Comparison of ENCODE assay signal across 16 mouse cellular contexts in the genomic region with DNA sequence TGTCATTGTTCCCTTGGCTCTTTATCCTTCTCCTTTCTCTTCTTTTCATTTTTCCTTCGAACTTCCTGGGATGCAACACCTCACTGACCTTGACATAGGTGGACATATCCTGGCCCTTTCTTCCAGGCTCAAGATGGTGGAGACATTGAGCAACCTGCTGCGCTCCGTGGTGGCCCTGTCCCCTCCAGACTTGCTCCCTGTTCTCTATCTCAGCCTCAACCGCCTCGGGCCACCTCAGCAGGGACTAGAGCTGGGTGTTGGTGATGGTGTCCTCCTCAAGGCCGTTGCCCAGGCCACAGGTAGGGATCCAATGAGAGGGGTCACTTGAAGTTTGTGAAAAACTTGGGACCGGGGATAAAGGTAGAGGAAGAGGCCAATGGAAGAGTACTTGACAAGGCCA.
"Had no signal": no experiment of that assay in that cellular context is flagged by ENCODE, and none has a peak within 500 bp of the region (broad histone marks: within the 10 kb centered on the region; RNA-seq: fewer than 3 reads in every experiment).

No protein-coding gene starts in this region.

- H3K4me3 ChIP-seq: neural tube, embryonic 13.5 days; neural tube, embryonic 15.5 days; stomach, embryonic 15.5 days had no signal

- DNase-seq: retina, postnatal 1 day; right cerebral cortex, adult 18-20 months; right cerebral cortex, postnatal 14 days; right cerebral cortex, postnatal 25 days; right cerebral cortex, postnatal 4 days; spleen, adult 18-20 months; thymus, adult 18-20 months; thymus, adult 2 months; thymus, postnatal 14 days; thymus, postnatal 25 days; thymus, postnatal 36 days; thymus, postnatal 4 days had no signal

- H3K27me3 ChIP-seq: neural tube, embryonic 13.5 days; neural tube, embryonic 15.5 days; stomach, embryonic 15.5 days had no signal

- H3K9me3 ChIP-seq: neural tube, embryonic 13.5 days; neural tube, embryonic 15.5 days; stomach, embryonic 15.5 days had no signal

- H3K9ac ChIP-seq: neural tube, embryonic 13.5 days; neural tube, embryonic 15.5 days; stomach, embryonic 15.5 days had no signal

- H3K27ac ChIP-seq: neural tube, embryonic 13.5 days; neural tube, embryonic 15.5 days; stomach, embryonic 15.5 days; stomach, postnatal 0 days had no signal

- H3K4me1 ChIP-seq: neural tube, embryonic 13.5 days; neural tube, embryonic 15.5 days; stomach, embryonic 15.5 days had no signal

- H3K4me2 ChIP-seq: neural tube, embryonic 13.5 days; neural tube, embryonic 15.5 days; stomach, embryonic 15.5 days had no signal
